Mouse (Mus musculus): ENCODE data around the gene Ddx42. TPM values are rescaled to one million over a fixed set of nuclear protein-coding genes. Genes with fewer than 3 reads are reported as not detected.

Ddx42 gene
- polyA plus RNA-seq, 1 experiment from 2014 or later = 43.0 TPM

DNA sequence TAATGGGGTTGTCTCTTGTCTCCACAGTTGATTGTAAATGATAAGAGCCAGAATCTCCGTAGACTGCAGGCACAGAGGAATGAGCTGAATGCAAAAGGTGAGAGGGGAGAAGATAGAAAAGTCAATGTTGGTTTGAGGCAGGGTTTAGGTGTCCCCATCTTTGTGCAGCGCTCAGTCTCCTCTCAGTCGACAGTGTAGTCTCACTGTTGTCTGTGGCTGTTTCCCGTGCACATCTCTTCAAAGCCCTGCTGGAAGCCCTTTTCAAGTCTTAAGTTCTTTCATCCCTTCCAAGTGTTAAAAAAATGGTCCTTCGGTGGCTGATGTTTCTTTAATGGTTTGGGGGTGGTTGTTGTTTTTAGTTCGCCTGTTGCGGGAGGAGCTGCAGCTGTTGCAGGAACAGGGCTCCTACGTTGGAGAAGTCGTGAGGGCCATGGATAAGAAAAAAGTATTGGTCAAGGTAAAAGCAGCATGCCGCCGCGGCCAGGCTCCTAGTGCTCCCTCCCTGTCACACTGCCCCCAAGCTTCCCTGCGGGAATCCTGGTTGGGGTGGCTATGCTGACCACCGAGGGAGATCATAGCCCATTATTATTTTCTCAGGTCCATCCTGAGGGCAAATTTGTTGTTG, 44.2 kb downstream of the Ddx42 start:
- no peak overlapping the region for H3K4me3 ChIP-seq (ENCODE audit: control insufficient read depth in 1 of 2, insufficient read depth in 1 of 2, low read depth in 1 of 2, low read length in 2 of 2)
- no peak for ATAC-seq (ENCODE audit: insufficient number of reproducible peaks, insufficient read depth, low FRiP score, low read depth)
- no peak overlapping the region for H3K9ac ChIP-seq (ENCODE audit: low read length)
- 75% methylated on average over 14 of the region's 14 CpGs for WGBS
- peaks cover 2 to 9% of the 10 kb centered on the region in 2 experiments; a peak in 2 of 4 replicates for H3K4me1 ChIP-seq (ENCODE audit: control insufficient read depth in 2 of 2, insufficient read depth in 2 of 2, low read length in 2 of 2)
- no peaks in the 10 kb centered on the region for H3K27me3 ChIP-seq (ENCODE audit: control insufficient read depth, insufficient read depth, low read length)
- no peak overlapping the region for H3K27ac ChIP-seq (replicated peaks in 1 of 2; ENCODE audit: control insufficient read depth in 1 of 2, insufficient read depth in 1 of 2, low read depth in 2 of 2, low read length in 2 of 2)
- no peaks in the 10 kb centered on the region for H3K9me3 ChIP-seq (ENCODE audit: control insufficient read depth, low read length)
- H3K4me2 ChIP-seq (ENCODE audit: low read length) = no peak overlapping the region
- H3K36me3 ChIP-seq (ENCODE audit: control insufficient read depth, insufficient read depth, low read length) = peaks cover 77% of the 10 kb centered on the region

DNA sequence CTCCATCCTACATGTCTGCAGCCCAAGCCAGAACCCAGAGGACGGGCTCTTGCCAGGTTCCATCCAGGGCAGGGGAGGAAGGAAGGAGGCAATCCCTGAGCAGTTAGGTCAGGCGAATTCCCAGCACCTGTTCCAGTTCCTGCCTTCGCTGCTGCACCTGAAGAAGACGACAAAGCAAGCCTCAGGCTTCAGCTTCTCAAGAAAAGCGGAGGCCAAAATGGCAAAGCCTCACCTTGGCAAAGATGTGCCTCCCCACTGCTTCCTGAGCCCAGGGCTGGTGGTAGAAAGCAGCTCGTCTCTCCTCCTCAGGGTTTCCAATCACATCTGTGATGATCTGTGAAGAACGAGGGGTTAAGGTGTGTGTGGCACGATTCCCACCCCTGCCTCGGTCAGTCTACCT, 47.2 kb downstream of the Ddx42 start:
- no peaks in the 10 kb centered on the region for H3K9me3 ChIP-seq (ENCODE audit: control insufficient read depth, low read length)
- 86% methylated on average over 9 of the region's 9 CpGs for WGBS
- no peak overlapping the region for H3K4me2 ChIP-seq (ENCODE audit: low read length)
- no peak overlapping the region for H3K4me3 ChIP-seq (ENCODE audit: control insufficient read depth in 1 of 2, insufficient read depth in 1 of 2, low read depth in 1 of 2, low read length in 2 of 2)
- no peak overlapping the region for H3K9ac ChIP-seq (ENCODE audit: low read length)
- no peak for ATAC-seq (ENCODE audit: insufficient number of reproducible peaks, insufficient read depth, low FRiP score, low read depth)
- no peak overlapping the region for H3K27ac ChIP-seq (replicated peaks in 1 of 2; ENCODE audit: control insufficient read depth in 1 of 2, insufficient read depth in 1 of 2, low read depth in 2 of 2, low read length in 2 of 2)
- H3K36me3 ChIP-seq (ENCODE audit: control insufficient read depth, insufficient read depth, low read length) = peaks cover 80% of the 10 kb centered on the region
- no peaks in the 10 kb centered on the region for H3K27me3 ChIP-seq (ENCODE audit: control insufficient read depth, insufficient read depth, low read length)
- H3K4me1 ChIP-seq (ENCODE audit: control insufficient read depth in 2 of 2, insufficient read depth in 2 of 2, low read length in 2 of 2) = peaks cover 0 to 11% of the 10 kb centered on the region in 2 experiments; a peak in 3 of 4 replicates

DNA sequence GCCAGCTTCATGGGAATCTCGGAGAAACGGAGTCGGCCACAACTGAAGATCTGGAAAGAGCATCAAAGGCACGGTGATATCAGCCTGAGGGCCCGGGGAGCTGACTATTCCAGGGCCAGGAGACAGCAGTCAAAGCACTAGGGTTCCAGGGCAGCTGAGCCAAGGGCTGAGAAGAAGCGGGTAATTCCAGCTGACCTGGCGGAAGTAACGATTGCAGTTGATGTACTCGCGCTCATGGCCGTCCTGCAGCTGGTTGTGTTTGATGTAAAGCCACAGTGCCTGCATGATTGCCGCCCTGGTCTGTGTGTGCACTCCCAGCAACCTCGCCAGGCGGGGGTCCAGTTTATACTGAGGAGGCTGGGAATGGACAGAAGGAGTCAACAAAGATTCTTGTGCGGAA, 48.3 kb downstream of the Ddx42 start:
- Histone ChIP-seq H3K9ac (ENCODE audit: low read length) (no peak overlapping the region), H3K4me1 (ENCODE audit: control insufficient read depth in 2 of 2, insufficient read depth in 2 of 2, low read length in 2 of 2) (peaks cover 0 to 12% of the 10 kb centered on the region in 2 experiments; a peak in 3 of 4 replicates), H3K27me3 (ENCODE audit: control insufficient read depth, insufficient read depth, low read length) (no peaks in the 10 kb centered on the region), H3K27ac (replicated peaks in 1 of 2; ENCODE audit: control insufficient read depth in 1 of 2, insufficient read depth in 1 of 2, low read depth in 2 of 2, low read length in 2 of 2) (no peak overlapping the region), H3K4me2 (ENCODE audit: low read length) (no peak overlapping the region), H3K36me3 (ENCODE audit: control insufficient read depth, insufficient read depth, low read length) (peaks cover 74% of the 10 kb centered on the region), H3K4me3 (ENCODE audit: control insufficient read depth in 1 of 2, insufficient read depth in 1 of 2, low read depth in 1 of 2, low read length in 2 of 2) (no peak overlapping the region), H3K9me3 (ENCODE audit: control insufficient read depth, low read length) (no peaks in the 10 kb centered on the region)
- 92% methylated on average over 15 of the region's 15 CpGs for WGBS
- ATAC-seq (ENCODE audit: insufficient number of reproducible peaks, insufficient read depth, low FRiP score, low read depth) = no peak

DNA sequence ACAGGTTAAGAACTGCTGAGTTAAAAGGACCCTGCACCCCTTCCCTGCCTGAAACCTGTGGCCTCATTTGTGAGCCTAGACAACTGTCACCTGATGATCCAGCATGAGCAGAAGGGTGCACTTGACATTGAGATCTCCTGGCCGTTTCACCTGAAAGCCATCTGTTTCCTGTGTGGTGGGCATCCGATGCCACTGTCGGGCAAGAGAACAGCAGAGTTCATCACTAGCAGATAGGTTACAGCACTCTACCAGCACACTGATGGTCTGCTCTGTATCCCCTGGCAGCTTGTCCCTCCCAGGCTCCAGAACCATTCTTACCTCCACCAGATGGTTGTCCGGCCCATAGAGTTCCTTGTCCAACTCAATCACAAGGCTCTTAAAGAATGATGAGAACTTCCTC, 48.8 kb downstream of the Ddx42 start:
- Histone ChIP-seq H3K9ac (ENCODE audit: low read length) (no peak overlapping the region), H3K9me3 (ENCODE audit: control insufficient read depth, low read length) (no peaks in the 10 kb centered on the region), H3K4me1 (ENCODE audit: control insufficient read depth in 2 of 2, insufficient read depth in 2 of 2, low read length in 2 of 2) (peaks cover 0 to 12% of the 10 kb centered on the region in 2 experiments; a peak in 3 of 4 replicates), H3K27ac (replicated peaks in 1 of 2; ENCODE audit: control insufficient read depth in 1 of 2, insufficient read depth in 1 of 2, low read depth in 2 of 2, low read length in 2 of 2) (no peak overlapping the region), H3K36me3 (ENCODE audit: control insufficient read depth, insufficient read depth, low read length) (peaks cover 75% of the 10 kb centered on the region), H3K27me3 (ENCODE audit: control insufficient read depth, insufficient read depth, low read length) (no peaks in the 10 kb centered on the region), H3K4me2 (ENCODE audit: low read length) (no peak overlapping the region), H3K4me3 (ENCODE audit: control insufficient read depth in 1 of 2, insufficient read depth in 1 of 2, low read depth in 1 of 2, low read length in 2 of 2) (no peak overlapping the region)
- no peak for ATAC-seq (ENCODE audit: insufficient number of reproducible peaks, insufficient read depth, low FRiP score, low read depth)
- WGBS = 89% methylated on average over 4 of the region's 4 CpGs

DNA sequence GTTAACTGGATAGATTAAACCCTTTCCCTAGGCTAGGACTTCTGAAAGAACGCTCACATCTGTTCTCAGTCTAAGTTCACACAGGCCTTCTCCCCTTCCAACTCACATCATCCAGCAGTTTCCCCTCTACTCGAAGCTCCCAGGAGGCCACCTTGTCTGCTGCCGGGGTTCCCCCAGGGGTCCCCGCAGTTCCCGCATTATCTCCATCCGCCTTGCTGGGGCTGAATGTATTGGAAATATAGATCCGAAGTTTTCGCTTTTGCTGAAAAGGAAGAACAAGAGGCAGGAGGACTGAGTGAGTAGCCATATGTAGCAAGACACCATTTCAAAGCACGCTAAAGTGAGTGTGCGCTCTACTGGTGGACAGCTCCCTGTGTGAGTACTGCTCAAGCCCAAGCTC, 49.7 kb downstream of the Ddx42 start:
- H3K36me3 ChIP-seq (ENCODE audit: control insufficient read depth, insufficient read depth, low read length) = peaks cover 67% of the 10 kb centered on the region
- H3K9me3 ChIP-seq (ENCODE audit: control insufficient read depth, low read length) = no peaks in the 10 kb centered on the region
- H3K4me1 ChIP-seq (ENCODE audit: control insufficient read depth in 2 of 2, insufficient read depth in 2 of 2, low read length in 2 of 2) = peaks cover 2 to 18% of the 10 kb centered on the region in 2 experiments
- ATAC-seq (ENCODE audit: insufficient number of reproducible peaks, insufficient read depth, low FRiP score, low read depth) = no peak
- no peak overlapping the region for H3K4me3 ChIP-seq (ENCODE audit: control insufficient read depth in 1 of 2, insufficient read depth in 1 of 2, low read depth in 1 of 2, low read length in 2 of 2)
- H3K27me3 ChIP-seq (ENCODE audit: control insufficient read depth, insufficient read depth, low read length) = no peaks in the 10 kb centered on the region
- no peak overlapping the region for H3K27ac ChIP-seq (replicated peaks in 1 of 2; ENCODE audit: control insufficient read depth in 1 of 2, insufficient read depth in 1 of 2, low read depth in 2 of 2, low read length in 2 of 2)
- 93% methylated on average over 10 of the region's 10 CpGs for WGBS
- no peak overlapping the region for H3K4me2 ChIP-seq (ENCODE audit: low read length)
- H3K9ac ChIP-seq (ENCODE audit: low read length) = no peak overlapping the region

DNA sequence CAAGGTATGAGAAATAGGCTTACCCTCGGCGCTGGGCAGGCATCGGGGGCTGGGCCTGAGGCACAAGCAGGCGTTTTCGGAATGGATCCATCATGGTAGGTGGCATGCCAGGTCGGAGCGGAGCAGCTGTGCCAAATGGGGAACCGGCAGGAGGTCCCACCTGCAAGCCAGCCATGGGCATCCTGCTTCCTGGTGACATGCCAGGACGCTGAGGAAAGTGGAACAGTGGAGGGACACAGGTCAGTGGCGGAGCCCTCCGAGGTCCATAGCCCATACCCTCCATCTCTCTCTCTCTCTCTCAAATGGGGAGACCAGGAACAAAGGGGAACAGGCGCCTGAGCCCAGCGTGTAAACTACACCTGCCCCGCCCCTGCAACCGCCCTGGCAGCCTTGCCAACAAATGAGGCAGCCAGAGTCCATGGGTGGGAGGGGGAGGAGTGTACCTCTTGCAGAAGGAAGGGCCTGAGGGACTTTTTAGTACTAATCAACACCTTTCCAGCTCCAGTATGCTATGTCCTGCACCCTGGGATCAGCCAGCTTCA, 50.7 kb downstream of the Ddx42 start:
- peaks cover 57% of the 10 kb centered on the region for H3K36me3 ChIP-seq (ENCODE audit: control insufficient read depth, insufficient read depth, low read length)
- WGBS = 71% methylated on average over 15 of the region's 15 CpGs
- H3K4me2 ChIP-seq (ENCODE audit: low read length) = no peak overlapping the region
- H3K9me3 ChIP-seq (ENCODE audit: control insufficient read depth, low read length) = no peaks in the 10 kb centered on the region
- H3K4me1 ChIP-seq (ENCODE audit: control insufficient read depth in 2 of 2, insufficient read depth in 2 of 2, low read length in 2 of 2) = peaks cover 5 to 19% of the 10 kb centered on the region in 2 experiments
- H3K27ac ChIP-seq (replicated peaks in 1 of 2; ENCODE audit: control insufficient read depth in 1 of 2, insufficient read depth in 1 of 2, low read depth in 2 of 2, low read length in 2 of 2) = no peak overlapping the region
- H3K9ac ChIP-seq (ENCODE audit: low read length) = no peak overlapping the region
- no peak for ATAC-seq (ENCODE audit: insufficient number of reproducible peaks, insufficient read depth, low FRiP score, low read depth)
- H3K4me3 ChIP-seq (ENCODE audit: control insufficient read depth in 1 of 2, insufficient read depth in 1 of 2, low read depth in 1 of 2, low read length in 2 of 2) = no peak overlapping the region
- no peaks in the 10 kb centered on the region for H3K27me3 ChIP-seq (ENCODE audit: control insufficient read depth, insufficient read depth, low read length)

DNA sequence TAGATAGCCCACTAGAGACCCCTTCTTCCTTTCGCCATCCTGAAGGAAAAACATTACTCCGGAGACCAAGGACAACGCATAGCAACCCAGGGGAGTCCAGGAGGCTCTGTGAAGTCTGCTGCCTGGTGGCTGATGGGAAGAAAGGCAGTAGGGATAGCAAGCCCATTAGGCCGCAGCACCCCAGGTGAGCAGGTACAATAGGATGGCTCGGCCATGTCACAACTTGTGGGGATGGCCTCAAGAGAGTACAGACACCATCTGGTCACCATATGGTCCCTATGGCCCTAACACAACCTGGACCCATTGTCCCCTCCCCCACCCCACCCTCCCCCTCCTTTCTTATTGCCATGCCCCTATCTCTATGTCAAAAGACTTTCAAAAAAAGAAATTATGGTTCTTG, 51.1 kb downstream of the Ddx42 start:
- H3K36me3 ChIP-seq (ENCODE audit: control insufficient read depth, insufficient read depth, low read length) = peaks cover 52% of the 10 kb centered on the region
- no peaks in the 10 kb centered on the region for H3K27me3 ChIP-seq (ENCODE audit: control insufficient read depth, insufficient read depth, low read length)
- ATAC-seq (ENCODE audit: insufficient number of reproducible peaks, insufficient read depth, low FRiP score, low read depth) = no peak
- H3K27ac ChIP-seq (replicated peaks in 1 of 2; ENCODE audit: control insufficient read depth in 1 of 2, insufficient read depth in 1 of 2, low read depth in 2 of 2, low read length in 2 of 2) = no peak overlapping the region
- no peaks in the 10 kb centered on the region for H3K9me3 ChIP-seq (ENCODE audit: control insufficient read depth, low read length)
- WGBS = 65% methylated on average over 5 of the region's 5 CpGs
- H3K4me3 ChIP-seq (ENCODE audit: control insufficient read depth in 1 of 2, insufficient read depth in 1 of 2, low read depth in 1 of 2, low read length in 2 of 2) = no peak overlapping the region
- H3K4me2 ChIP-seq (ENCODE audit: low read length) = no peak overlapping the region
- peaks cover 5 to 19% of the 10 kb centered on the region in 2 experiments for H3K4me1 ChIP-seq (ENCODE audit: control insufficient read depth in 2 of 2, insufficient read depth in 2 of 2, low read length in 2 of 2)
- no peak overlapping the region for H3K9ac ChIP-seq (ENCODE audit: low read length)

Data from heart, embryonic 14.5 days (tissue).